Comparison of ENCODE assay signal across 8 mouse cellular contexts in genomic region chr7:3629030-3629429, GRCm38 (mm10). TPM values are rescaled to one million over a fixed set of nuclear protein-coding genes. Genes with fewer than 3 reads are reported as not detected.
A peak's percentile ranks its signal among the peaks of the same experiment; 100 is the strongest.
DNase-seq lines count a peak whose midpoint lies in the region; ATAC-seq and TF ChIP-seq lines count a peak whose summit lies in the region.

No protein-coding gene starts in this region.

- H3K9me3 ChIP-seq in lung, embryonic 14.5 days (ENCODE audit: low read depth, low read length) = no peaks in the 10 kb centered on the region
- no peaks in the 10 kb centered on the region for H3K9me3 ChIP-seq in intestine, embryonic 15.5 days
- no peaks in the 10 kb centered on the region for H3K9me3 ChIP-seq in neural tube, embryonic 12.5 days

- DNase-seq in lung, embryonic 14.5 days = no peak
- no peak for DNase-seq in lung, adult 18-20 months
- no peak for DNase-seq in layer of hippocampus, adult 9-10 months (ENCODE audit: low spot score)
- no peak for DNase-seq in right cerebral cortex, postnatal 10 days (ENCODE audit: low spot score in 2 of 2)
- DNase-seq in left cerebral cortex, postnatal 14 days (ENCODE audit: low spot score in 2 of 2) = no peak

- peaks cover 48% of the 10 kb centered on the region for H3K36me3 ChIP-seq in lung, embryonic 14.5 days (ENCODE audit: insufficient read depth)
- H3K36me3 ChIP-seq in intestine, embryonic 15.5 days = 0 out of 2 replicates have a peak, but pooled peaks cover 8% of the 10 kb centered on the region
- peaks cover 43% of the 10 kb centered on the region for H3K36me3 ChIP-seq in neural tube, embryonic 12.5 days

- peak overlapping the region; percentile 97 for H3K4me2 ChIP-seq in lung, embryonic 14.5 days
- peak overlapping the region; percentile 94 for H3K4me2 ChIP-seq in intestine, embryonic 15.5 days (replicated peaks)
- peak overlapping the region; percentile 97 for H3K4me2 ChIP-seq in neural tube, embryonic 12.5 days (replicated peaks)

- WGBS in lung, embryonic 14.5 days = 28% methylated on average over 4 of the region's 4 CpGs
- 30% methylated on average over 4 of the region's 4 CpGs for WGBS in intestine, embryonic 15.5 days
- 36% methylated on average over 4 of the region's 4 CpGs for WGBS in neural tube, embryonic 12.5 days

- H3K27me3 ChIP-seq in lung, embryonic 14.5 days (ENCODE audit: insufficient read depth, low read length) = no peaks in the 10 kb centered on the region
- no peaks in the 10 kb centered on the region for H3K27me3 ChIP-seq in intestine, embryonic 15.5 days (replicated peaks)
- H3K27me3 ChIP-seq in neural tube, embryonic 12.5 days (replicated peaks) = no peaks in the 10 kb centered on the region

- intact Hi-C loops in left cerebral cortex, postnatal 14 days (cut with DNase I) = no loop called here

- H3K4me1 ChIP-seq in lung, embryonic 14.5 days (ENCODE audit: insufficient read depth) = 0 out of 2 replicates have a peak, but pooled peaks cover 6% of the 10 kb centered on the region
- H3K4me1 ChIP-seq in intestine, embryonic 15.5 days (replicated peaks) = peaks cover 14% of the 10 kb centered on the region
- H3K4me1 ChIP-seq in neural tube, embryonic 12.5 days = peaks cover 25% of the 10 kb centered on the region

- H3K4me3 ChIP-seq in lung, embryonic 14.5 days (ENCODE audit: low read depth, low read length) = peak overlapping the region; percentile 67
- peak overlapping the region; percentile 58 for H3K4me3 ChIP-seq in intestine, embryonic 15.5 days (replicated peaks)
- peak overlapping the region; percentile 65 for H3K4me3 ChIP-seq in neural tube, embryonic 12.5 days

- peak overlapping the region; percentile 84 for H3K9ac ChIP-seq in lung, embryonic 14.5 days
- H3K9ac ChIP-seq in intestine, embryonic 15.5 days = peak overlapping the region; percentile 64
- H3K9ac ChIP-seq in neural tube, embryonic 12.5 days = peak overlapping the region; percentile 69

- no peak for TF ChIP-seq CTCF in lung, embryonic 14.5 days (IDR thresholded peaks at IDR 0.05; ENCODE audit: low read depth)

- ATAC-seq in lung, embryonic 14.5 days (ENCODE audit: insufficient read depth) = peak; percentile 30; the same call in 1 of the 2 replicates
- ATAC-seq in erythroblast, adult 5-6 weeks (replicated peaks; ENCODE audit: low FRiP score, poor library complexity, severe bottlenecking) = peak; percentile 20
- ATAC-seq in intestine, embryonic 15.5 days = peak; percentile 42
- peak; percentile 52 for ATAC-seq in neural tube, embryonic 12.5 days (ENCODE audit: low FRiP score, low read depth)

- no peak overlapping the region for H3K27ac ChIP-seq in lung, embryonic 14.5 days (ENCODE audit: low read depth)
- H3K27ac ChIP-seq in intestine, embryonic 15.5 days = no peak overlapping the region
- H3K27ac ChIP-seq in neural tube, embryonic 12.5 days = no peak overlapping the region

RNA-seq across cellular contexts. Expression of gene Tfpt, which starts 0.7 kb away (rescaled TPM):
- polyA plus RNA-seq in lung, embryonic 14.5 days (2014; fragmentation: Nextera tagmentation; extraction: Ambion mirVana) = 25.7 and 27.2 TPM in 2 replicates
- 4.2 and 4.6 TPM in 2 replicates for total RNA-seq in erythroblast, adult 5-6 weeks (2015; ENCODE audit: low replicate concordance)
- 15.4 and 15.5 TPM in 2 replicates for total RNA-seq in erythroblast, adult 5-6 weeks (2017; ENCODE audit: low replicate concordance)
- polyA plus RNA-seq in intestine, embryonic 15.5 days (2015; fragmentation: Nextera tagmentation; extraction: Ambion mirVana) = 19.7 and 23.1 TPM in 2 replicates
- polyA plus RNA-seq in neural tube, embryonic 12.5 days (2016; fragmentation: Nextera tagmentation; extraction: Ambion mirVana) = 39.3 and 39.7 TPM in 2 replicates
- total RNA-seq in left cerebral cortex, postnatal 14 days (2021) = 10 to 100 TPM; 37.0 to 43.8 TPM

RNA-seq across cellular contexts. Expression of gene Prpf31, which starts 0.8 kb away (rescaled TPM):
- 103 and 112 TPM in 2 replicates for polyA plus RNA-seq in lung, embryonic 14.5 days (2014; fragmentation: Nextera tagmentation; extraction: Ambion mirVana)
- total RNA-seq in erythroblast, adult 5-6 weeks (2015; ENCODE audit: low replicate concordance) = 8.8 and 10.4 TPM in 2 replicates
- total RNA-seq in erythroblast, adult 5-6 weeks (2017; ENCODE audit: low replicate concordance) = 9.5 and 16.4 TPM in 2 replicates
- 85.7 and 90.1 TPM in 2 replicates for polyA plus RNA-seq in intestine, embryonic 15.5 days (2015; fragmentation: Nextera tagmentation; extraction: Ambion mirVana)
- polyA plus RNA-seq in neural tube, embryonic 12.5 days (2016; fragmentation: Nextera tagmentation; extraction: Ambion mirVana) = 126 TPM in 2 replicates
- 10 to 100 TPM; 50.9 to 51.1 TPM for total RNA-seq in left cerebral cortex, postnatal 14 days (2021)

RNA-seq across cellular contexts. Expression of gene Ndufa3, which starts 11.9 kb away (rescaled TPM):
- polyA plus RNA-seq in lung, embryonic 14.5 days (2014; fragmentation: Nextera tagmentation; extraction: Ambion mirVana) = 511 and 530 TPM in 2 replicates
- total RNA-seq in erythroblast, adult 5-6 weeks (2015; ENCODE audit: low replicate concordance) = 136 and 146 TPM in 2 replicates
- total RNA-seq in erythroblast, adult 5-6 weeks (2017; ENCODE audit: low replicate concordance) = 46.0 and 54.0 TPM in 2 replicates
- 486 and 556 TPM in 2 replicates for polyA plus RNA-seq in intestine, embryonic 15.5 days (2015; fragmentation: Nextera tagmentation; extraction: Ambion mirVana)
- polyA plus RNA-seq in neural tube, embryonic 12.5 days (2016; fragmentation: Nextera tagmentation; extraction: Ambion mirVana) = 368 and 375 TPM in 2 replicates
- total RNA-seq in left cerebral cortex, postnatal 14 days (2021) = 100 to 1,000 TPM; 546 to 598 TPM

RNA-seq across cellular contexts. Expression of gene Oscar, which starts 13.1 kb away (rescaled TPM):
- polyA plus RNA-seq in lung, embryonic 14.5 days (2014; fragmentation: Nextera tagmentation; extraction: Ambion mirVana) = 0.20 TPM in 1 of 2 replicates, not detected in the other
- not detected in 2 replicates for total RNA-seq in erythroblast, adult 5-6 weeks (2015; ENCODE audit: low replicate concordance)
- total RNA-seq in erythroblast, adult 5-6 weeks (2017; ENCODE audit: low replicate concordance) = not detected in 2 replicates
- 0.08 and 0.09 TPM in 2 replicates for polyA plus RNA-seq in intestine, embryonic 15.5 days (2015; fragmentation: Nextera tagmentation; extraction: Ambion mirVana)
- polyA plus RNA-seq in neural tube, embryonic 12.5 days (2016; fragmentation: Nextera tagmentation; extraction: Ambion mirVana) = 0.24 and 0.29 TPM in 2 replicates
- total RNA-seq in left cerebral cortex, postnatal 14 days (2021) = 1 to 10 TPM; 1.2 to 1.8 TPM

RNA-seq across cellular contexts. Expression of gene Cnot3, which starts 16.0 kb away (rescaled TPM):
- 76.4 and 79.8 TPM in 2 replicates for polyA plus RNA-seq in lung, embryonic 14.5 days (2014; fragmentation: Nextera tagmentation; extraction: Ambion mirVana)
- 80.9 and 94.9 TPM in 2 replicates for total RNA-seq in erythroblast, adult 5-6 weeks (2015; ENCODE audit: low replicate concordance)
- total RNA-seq in erythroblast, adult 5-6 weeks (2017; ENCODE audit: low replicate concordance) = 15.2 and 20.4 TPM in 2 replicates
- 43.7 and 47.1 TPM in 2 replicates for polyA plus RNA-seq in intestine, embryonic 15.5 days (2015; fragmentation: Nextera tagmentation; extraction: Ambion mirVana)
- polyA plus RNA-seq in neural tube, embryonic 12.5 days (2016; fragmentation: Nextera tagmentation; extraction: Ambion mirVana) = 58.2 and 58.3 TPM in 2 replicates
- 10 to 100 TPM; 49.7 to 55.9 TPM for total RNA-seq in left cerebral cortex, postnatal 14 days (2021)
